Mouse (Mus musculus): ENCODE results near the gene Arhgap10. TPM values are rescaled to one million over a fixed set of nuclear protein-coding genes. Genes with fewer than 3 reads are reported as not detected.

Gene Arhgap10
- total RNA-seq, 2 experiments from 2014 or later, result 50.3 to 51.3 TPM

- DNase-seq, result no peak
Observed at GRCm38 (mm10) chr8:77484817-77485216, 32.9 kb downstream of the Arhgap10 start.

GRCm38 (mm10) chr8:77484266-77484665 lies 33.5 kb downstream of the Arhgap10 start:
- no peak for DNase-seq

GRCm38 (mm10) chr8:77483676-77484075 lies 34.1 kb downstream of the Arhgap10 start:
- DNase-seq, result no peak

- peak; percentile 49 for DNase-seq
Observed at GRCm38 (mm10) chr8:77481791-77482190, 36.0 kb downstream of the Arhgap10 start.

GRCm38 (mm10) chr8:77479995-77480394 lies 37.8 kb downstream of the Arhgap10 start:
- DNase-seq, result no peak

GRCm38 (mm10) chr8:77478913-77479273 lies 38.9 kb downstream of the Arhgap10 start:
- DNase-seq, result peak; percentile 39

- DNase-seq, result no peak
Observed at GRCm38 (mm10) chr8:77478155-77478912, 39.4 kb downstream of the Arhgap10 start.

GRCm38 (mm10) chr8:77477684-77478083 lies 40.1 kb downstream of the Arhgap10 start:
- no peak for DNase-seq

GRCm38 (mm10) chr8:77474614-77475013 lies 43.1 kb downstream of the Arhgap10 start:
- DNase-seq, result no peak

GRCm38 (mm10) chr8:77473773-77474172 lies 44.0 kb downstream of the Arhgap10 start:
- DNase-seq, result no peak

GRCm38 (mm10) chr8:77473373-77473772 lies 44.4 kb downstream of the Arhgap10 start:
- peak; percentile 90 for DNase-seq

GRCm38 (mm10) chr8:77461392-77461791 lies 56.4 kb downstream of the Arhgap10 start:
- no peak for DNase-seq

- no peak for DNase-seq
Observed at GRCm38 (mm10) chr8:77460363-77460762, 57.4 kb downstream of the Arhgap10 start.

GRCm38 (mm10) chr8:77459696-77460095 lies 58.1 kb downstream of the Arhgap10 start:
- no peak for DNase-seq

GRCm38 (mm10) chr8:77458575-77458974 lies 59.2 kb downstream of the Arhgap10 start:
- no peak for DNase-seq

GRCm38 (mm10) chr8:77456263-77456662 lies 61.5 kb downstream of the Arhgap10 start:
- no peak for DNase-seq

GRCm38 (mm10) chr8:77453836-77454235 lies 63.9 kb downstream of the Arhgap10 start:
- DNase-seq, result no peak

- no peak for DNase-seq
Observed at GRCm38 (mm10) chr8:77451466-77452382, 66.0 kb downstream of the Arhgap10 start.

GRCm38 (mm10) chr8:77451052-77451451 lies 66.7 kb downstream of the Arhgap10 start:
- DNase-seq, result no peak

- DNase-seq, result no peak
Observed at GRCm38 (mm10) chr8:77446294-77446693, 71.5 kb downstream of the Arhgap10 start.

GRCm38 (mm10) chr8:77445642-77446041 lies 72.1 kb downstream of the Arhgap10 start:
- DNase-seq, result no peak

GRCm38 (mm10) chr8:77444166-77444870 lies 73.4 kb downstream of the Arhgap10 start:
- DNase-seq, result peak; percentile 87

GRCm38 (mm10) chr8:77442452-77442851 lies 75.3 kb downstream of the Arhgap10 start:
- DNase-seq, result no peak
